Mouse (Mus musculus) layer of hippocampus, adult 2 months (tissue): Measurements from ENCODE around the gene C4bp. TPM values are rescaled to one million over a fixed set of nuclear protein-coding genes. Genes with fewer than 3 reads are reported as not detected.
"Not testable (repeated sequence)": the region's sequence is repeated elsewhere in the genome, so short reads cannot be mapped to it uniquely, and the experiment has no call there.

Experiments used
- DNase-seq, 2 experiments: peaks; one replicate each; pipeline ENCODE4 v3.0.0; 2022; ENCODE audit warnings: low spot score in 2 of 2
- H3K27ac ChIP-seq: fragments of 200-600 bp; 2 replicates; pipeline ENCODE4 v1.8.1; 2022
- H3K4me3 ChIP-seq: fragments of 200-600 bp; 2 replicates; pipeline ENCODE4 v1.8.1; 2022; ENCODE audit warnings: mild to moderate bottlenecking
- CTCF ChIP-seq: fragments of 200-600 bp; conservative IDR thresholded peaks from 2 replicates; pipeline ENCODE4 v1.8.1; 2022; ENCODE audit warnings: antibody characterized with exemption, mild to moderate bottlenecking, moderate library complexity
- long read RNA-seq, 2 experiments: library from polyadenylated mRNA; stranded (forward); transcript quantifications; one replicate each; pipeline ENCODE4 v2.0.0; 2021; ENCODE audit warnings: borderline mapping rate in 2 of 2
- total RNA-seq, 2 experiments: library from RNA; stranded (reverse); gene quantifications; 2 replicates each; pipeline ENCODE4 v1.2.3; 2021

Gene C4bp
- under 1 TPM; 0.38 to 0.66 TPM for total RNA-seq
- long read RNA-seq, experiment 1 = 0 reads
- long read RNA-seq, experiment 2, partial matches to known transcripts = 0 of 1 reads
- long read RNA-seq, experiment 2, other reads (novel, unspliced or antisense) = 1 of 1 reads

GRCm38 (mm10) chr1:130661454-130661853 lies at the start of gene C4bp:
TSS of gene C4bp (minus strand) at chr1:130661632.
- H3K4me3 ChIP-seq = no peak within 1 kb of the TSS
- no peak for TF ChIP-seq CTCF
- H3K27ac ChIP-seq = no peak within 1 kb of the TSS
- DNase-seq = no peak

- DNase-seq = no peak
- Histone ChIP-seq H3K27ac (no peak overlapping the region), H3K4me3 (no peak overlapping the region)
- TF ChIP-seq CTCF = no peak
Measured at GRCm38 (mm10) chr1:130710283-130711080, 49.0 kb upstream of the C4bp start.

- no peak for TF ChIP-seq CTCF
- no peak overlapping the region for H3K4me3 ChIP-seq
- no peak overlapping the region for H3K27ac ChIP-seq
- DNase-seq = no peak
Measured at GRCm38 (mm10) chr1:130703613-130704012, 42.2 kb upstream of the C4bp start.

- no peak for DNase-seq
- H3K27ac ChIP-seq = no peak overlapping the region
- no peak for TF ChIP-seq CTCF
- no peak overlapping the region for H3K4me3 ChIP-seq
Measured at GRCm38 (mm10) chr1:130701976-130702375, 40.5 kb upstream of the C4bp start.

GRCm38 (mm10) chr1:130699937-130700633 lies 38.7 kb upstream of the C4bp start:
- DNase-seq = peak in 1 of 2 experiments; percentile 36
- H3K4me3 ChIP-seq = no peak overlapping the region
- TF ChIP-seq CTCF = no peak
- H3K27ac ChIP-seq = peak overlapping the region; percentile 18; the same call in 1 of the 2 replicates

- no peak for TF ChIP-seq CTCF
- no peak overlapping the region for H3K27ac ChIP-seq
- no peak overlapping the region for H3K4me3 ChIP-seq
- DNase-seq = no peak
Measured at GRCm38 (mm10) chr1:130698601-130699000, 37.2 kb upstream of the C4bp start.

GRCm38 (mm10) chr1:130683905-130684304 lies 22.5 kb upstream of the C4bp start:
- H3K4me3 ChIP-seq = no peak overlapping the region
- TF ChIP-seq CTCF = no peak
- H3K27ac ChIP-seq = no peak overlapping the region
- DNase-seq = no peak

- DNase-seq = no peak
- no peak for TF ChIP-seq CTCF
- Histone ChIP-seq H3K27ac (no peak overlapping the region), H3K4me3 (no peak overlapping the region)
Measured at GRCm38 (mm10) chr1:130681656-130682413, 20.4 kb upstream of the C4bp start.

GRCm38 (mm10) chr1:130681075-130681474 lies 19.6 kb upstream of the C4bp start:
- Histone ChIP-seq H3K27ac (no peak overlapping the region), H3K4me3 (no peak overlapping the region)
- no peak for TF ChIP-seq CTCF
- no peak for DNase-seq

GRCm38 (mm10) chr1:130678551-130678950 lies 17.1 kb upstream of the C4bp start:
- Histone ChIP-seq H3K27ac (no peak overlapping the region), H3K4me3 (no peak overlapping the region)
- no peak for TF ChIP-seq CTCF
- no peak for DNase-seq

- H3K27ac ChIP-seq, DNase-seq, H3K4me3 ChIP-seq: not testable (repeated sequence)
Measured at GRCm38 (mm10) chr1:130663576-130663975, 2.1 kb upstream of the C4bp start.

- DNase-seq, H3K4me3 ChIP-seq, H3K27ac ChIP-seq: not testable (repeated sequence)
Measured at GRCm38 (mm10) chr1:130659641-130660040, 1.8 kb downstream of the C4bp start.

- DNase-seq = no peak
- H3K4me3 ChIP-seq = no peak overlapping the region
- no peak for TF ChIP-seq CTCF
- no peak overlapping the region for H3K27ac ChIP-seq
Measured at GRCm38 (mm10) chr1:130644103-130644502, 17.3 kb downstream of the C4bp start.
